Mouse (Mus musculus): ENCODE data around the gene Olfr1283.
"Not testable (repeated sequence)": the region's sequence is repeated elsewhere in the genome, so short reads cannot be mapped to it uniquely, and the experiment has no call there.

Olfr1283 gene

DNA sequence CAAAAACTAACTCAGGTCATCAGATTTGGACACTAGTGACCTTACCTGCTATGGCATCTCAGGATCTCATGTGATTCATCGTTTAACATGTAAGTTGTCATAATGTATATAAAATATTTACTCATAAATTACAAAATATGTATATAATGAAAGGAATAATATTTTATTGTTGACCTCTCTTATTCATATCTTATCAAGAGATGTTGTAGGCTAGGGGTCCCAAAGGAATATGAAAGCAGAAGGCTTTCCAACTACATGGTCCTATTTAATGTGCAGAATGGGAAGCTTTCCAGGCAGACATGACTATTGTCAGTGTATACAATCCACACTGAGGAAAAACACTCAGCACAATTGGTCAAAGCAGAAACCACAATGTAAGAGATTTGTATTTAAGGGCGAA lies at the start of gene Olfr1283:
Gene Olfr1283 (plus strand): TSS at position 301 of the 400 bp plus-strand sequence.
- no peak for DNase-seq (ENCODE audit: low read depth, low spot score)

GRCm38 (mm10) chr2:111326220-111326619 lies 40.4 kb upstream of the Olfr1283 start, which contains the start of gene Olfr1281:
TSS of gene Olfr1281 (plus strand) at chr2:111326520.
- DNase-seq (ENCODE audit: low read depth, low spot score): no peak

GRCm38 (mm10) chr2:111333721-111334120 lies 32.9 kb upstream of the Olfr1283 start:
- not testable (repeated sequence) for DNase-seq (ENCODE audit: low read depth, low spot score)

DNA sequence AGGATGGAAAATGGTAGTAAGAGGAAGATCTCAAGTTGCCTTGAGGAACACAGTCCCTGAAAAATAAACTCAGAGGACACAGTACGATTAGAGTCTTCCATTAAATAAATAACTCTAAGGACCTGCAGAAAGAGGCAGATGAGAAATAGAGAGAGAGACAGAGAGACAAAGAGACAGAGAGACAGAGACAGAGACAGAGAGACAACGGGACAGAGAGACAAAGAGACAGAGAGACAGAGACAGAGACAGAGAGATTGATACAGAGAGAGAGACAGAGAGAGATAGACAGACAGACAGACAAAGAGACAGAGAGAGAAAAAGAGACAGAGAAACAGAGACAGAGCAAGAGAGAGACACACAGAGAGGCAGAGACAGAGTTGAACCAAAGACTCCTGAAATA lies 30.6 kb upstream of the Olfr1283 start, which contains the start of gene Olfr1282:
Gene Olfr1282 (minus strand): TSS at position 101 of the 400 bp plus-strand sequence.
- no peak for DNase-seq (ENCODE audit: low read depth, low spot score)

GRCm38 (mm10) chr2:111375222-111375621 lies 8.6 kb downstream of the Olfr1283 start, which contains the start of gene Olfr1284:
TSS of gene Olfr1284 (plus strand) at chr2:111375522.
- DNase-seq (ENCODE audit: low read depth, low spot score): no peak

All from mesoderm, embryonic 11.5 days (tissue).